Mouse (Mus musculus) liver, embryonic 11.5 days (tissue): ENCODE data around the gene Taf5. TPM values are rescaled to one million over a fixed set of nuclear protein-coding genes. Genes with fewer than 3 reads are reported as not detected.

ENCODE experiments used
- ATAC-seq: fragments of 200-750 bp; cut with Nextera tagmentation; replicated peaks from 2 replicates; pipeline ENCODE4 v1.8.0; 2017; ENCODE audit warnings: moderate number of reproducible peaks, mild to moderate bottlenecking, moderate TSS enrichment, moderate library complexity; ENCODE audit not compliant: low FRiP score
- DNase-seq: peaks from one replicate; pipeline ENCODE4 v3.0.0-alpha.2; 2017; ENCODE audit warnings: low spot score
- H3K27ac ChIP-seq: fragments of 300-500 bp; sonication (generic); 2 replicates; pipeline ENCODE4 v1.5.1; 2014; ENCODE audit warnings: mild to moderate bottlenecking, low read depth, low read length, control low read depth
- H3K27me3 ChIP-seq: fragments of 300-500 bp; sonication (generic); replicated peaks from 2 replicates; pipeline ENCODE4 v1.6.1; 2014; ENCODE audit warnings: low read length, mixed read lengths; ENCODE audit not compliant: control insufficient read depth, insufficient read depth
- H3K36me3 ChIP-seq: fragments of 300-500 bp; sonication (generic); 2 replicates; pipeline ENCODE4 v1.6.1; 2014; ENCODE audit warnings: mild to moderate bottlenecking, low read length, moderate library complexity, mixed read lengths; ENCODE audit not compliant: control insufficient read depth, insufficient read depth
- H3K4me1 ChIP-seq: fragments of 300-500 bp; sonication (generic); replicated peaks from 2 replicates; pipeline ENCODE4 v1.6.1; 2014; ENCODE audit warnings: low read length, mixed read lengths; ENCODE audit not compliant: control insufficient read depth, insufficient read depth
- H3K4me2 ChIP-seq: fragments of 300-500 bp; sonication (generic); 2 replicates; pipeline ENCODE4 v1.6.1; 2014; ENCODE audit warnings: mild to moderate bottlenecking, control low read depth, moderate library complexity
- H3K4me3 ChIP-seq: fragments of 300-500 bp; sonication (generic); 2 replicates; pipeline ENCODE4 v1.5.1; 2014; ENCODE audit warnings: low read depth, low read length, control low read depth
- H3K9ac ChIP-seq: fragments of 300-500 bp; sonication (generic); 2 replicates; pipeline ENCODE4 v1.6.1; 2014; ENCODE audit warnings: low read depth, low read length, control low read depth
- H3K9me3 ChIP-seq: fragments of 300-500 bp; sonication (generic); 2 replicates; pipeline ENCODE4 v1.6.1; 2016; ENCODE audit warnings: low read length, inconsistent platforms, mixed read lengths; ENCODE audit not compliant: control insufficient read depth
- WGBS: fragments of 180-500 bp; shearing (Covaris S2); extraction: QIAGEN DNeasy Blood & Tissue Kit; methylation state at CpG from one replicate; pipeline ENCODE4 v1.1.7; 2014; 5-methylcytosine and 5-hydroxymethylcytosine counted together
- polyA plus RNA-seq: library from polyadenylated mRNA; unstranded; fragments of >200 nt; fragmentation: Nextera tagmentation; extraction: Ambion mirVana; gene quantifications from 2 replicates; pipeline ENCODE4 v1.2.1, GENCODE M21; 2014

The Taf5 gene
- 9.0 TPM in 2 replicates for polyA plus RNA-seq

- Histone ChIP-seq H3K4me2 (peak within 1 kb of the TSS; percentile 96), H3K27me3 (no peaks in the 10 kb centered on the region), H3K4me3 (peak within 1 kb of the TSS; percentile 99), H3K9ac (peak within 1 kb of the TSS; percentile 98), H3K36me3 (peaks cover 6% of the 10 kb centered on the region), H3K4me1 (peaks cover 6% of the 10 kb centered on the region; the same call in 1 of the 2 replicates), H3K9me3 (no peaks in the 10 kb centered on the region), H3K27ac (peak within 1 kb of the TSS; percentile 85)
- 9% methylated on average over 49 of the region's 49 CpGs for WGBS
- peak; percentile 72 for ATAC-seq
- DNase-seq, result peak; percentile 94
Observed at GRCm38 (mm10) chr19:47067096-47067882, at the start of gene Taf5. Gene Taf5 (plus strand): TSS chr19:47067746.

- H3K9me3 ChIP-seq, result no peaks in the 10 kb centered on the region
Observed at GRCm38 (mm10) chr19:47017831-47018230, 49.7 kb upstream of the Taf5 start.

GRCm38 (mm10) chr19:47018330-47018729, 49.2 kb upstream of the Taf5 start:
- H3K4me3 ChIP-seq, result no peak overlapping the region
- H3K4me2 ChIP-seq, result no peak overlapping the region
- H3K27me3 ChIP-seq, result peaks cover 57% of the 10 kb centered on the region
- no peak overlapping the region for H3K9ac ChIP-seq
- DNase-seq, result no peak
- WGBS, result 53% methylated on average over 2 of the region's 2 CpGs
- no peaks in the 10 kb centered on the region for H3K9me3 ChIP-seq
- no peaks in the 10 kb centered on the region for H3K36me3 ChIP-seq
- no peaks in the 10 kb centered on the region for H3K4me1 ChIP-seq
- no peak for ATAC-seq
- no peak overlapping the region for H3K27ac ChIP-seq

More at GRCm38 (mm10) chr19:47017831-47018230, 49.7 kb upstream of the Taf5 start:
- no peak for DNase-seq
- Histone ChIP-seq H3K4me2 (no peak overlapping the region), H3K27me3 (peaks cover 62% of the 10 kb centered on the region), H3K9ac (no peak overlapping the region), H3K36me3 (no peaks in the 10 kb centered on the region), H3K27ac (no peak overlapping the region), H3K4me1 (no peaks in the 10 kb centered on the region), H3K4me3 (no peak overlapping the region)
- 13% methylated on average over 3 of the region's 3 CpGs for WGBS
- no peak for ATAC-seq

- no peaks in the 10 kb centered on the region for H3K4me1 ChIP-seq
- no peak overlapping the region for H3K4me2 ChIP-seq
- ATAC-seq (no peak), DNase-seq (no peak)
- no peaks in the 10 kb centered on the region for H3K36me3 ChIP-seq
- H3K9ac ChIP-seq, result no peak overlapping the region
- H3K27me3 ChIP-seq, result peaks cover 47% of the 10 kb centered on the region
- H3K9me3 ChIP-seq, result no peaks in the 10 kb centered on the region
- H3K27ac ChIP-seq, result no peak overlapping the region
- H3K4me3 ChIP-seq, result no peak overlapping the region
- WGBS, result 35% methylated on average over 6 of the region's 6 CpGs
Observed at GRCm38 (mm10) chr19:47019326-47019725, 48.2 kb upstream of the Taf5 start.

GRCm38 (mm10) chr19:47022709-47023108, 44.8 kb upstream of the Taf5 start:
- Histone ChIP-seq H3K27me3 (peaks cover 17% of the 10 kb centered on the region), H3K27ac (no peak overlapping the region), H3K36me3 (no peaks in the 10 kb centered on the region), H3K9me3 (no peaks in the 10 kb centered on the region), H3K4me3 (no peak overlapping the region), H3K9ac (no peak overlapping the region), H3K4me2 (no peak overlapping the region), H3K4me1 (no peaks in the 10 kb centered on the region)
- WGBS, result 63% methylated on average over 4 of the region's 4 CpGs
- ATAC-seq (no peak), DNase-seq (no peak)

- ATAC-seq, result no peak
- H3K27ac ChIP-seq, result no peak overlapping the region
Observed at GRCm38 (mm10) chr19:47023546-47023945, 44.0 kb upstream of the Taf5 start.

GRCm38 (mm10) chr19:47024954-47025353, 42.6 kb upstream of the Taf5 start:
- no peak overlapping the region for H3K4me2 ChIP-seq
- no peaks in the 10 kb centered on the region; the same call in 1 of the 2 replicates for H3K27me3 ChIP-seq
- H3K4me1 ChIP-seq, result no peaks in the 10 kb centered on the region
- H3K27ac ChIP-seq, result no peak overlapping the region
- no peak overlapping the region for H3K4me3 ChIP-seq
- H3K36me3 ChIP-seq, result no peaks in the 10 kb centered on the region
- no peak for ATAC-seq
- DNase-seq, result no peak
- H3K9ac ChIP-seq, result no peak overlapping the region
- WGBS, result 78% methylated on average over 10 of the region's 10 CpGs
- no peaks in the 10 kb centered on the region for H3K9me3 ChIP-seq

More at GRCm38 (mm10) chr19:47023546-47023945, 44.0 kb upstream of the Taf5 start:
- Histone ChIP-seq H3K9me3 (no peaks in the 10 kb centered on the region), H3K9ac (no peak overlapping the region), H3K36me3 (no peaks in the 10 kb centered on the region), H3K4me2 (no peak overlapping the region), H3K4me3 (no peak overlapping the region), H3K27me3 (peaks cover 9% of the 10 kb centered on the region), H3K4me1 (no peaks in the 10 kb centered on the region)
- 80% methylated on average over 13 of the region's 13 CpGs for WGBS
- no peak for DNase-seq

- Histone ChIP-seq H3K4me1 (no peaks in the 10 kb centered on the region), H3K36me3 (no peaks in the 10 kb centered on the region), H3K4me2 (no peak overlapping the region), H3K9me3 (no peaks in the 10 kb centered on the region), H3K27ac (no peak overlapping the region), H3K4me3 (no peak overlapping the region), H3K9ac (no peak overlapping the region), H3K27me3 (no peaks in the 10 kb centered on the region; the same call in 1 of the 2 replicates)
- WGBS, result 87% methylated on average over 4 of the region's 4 CpGs
- DNase-seq (no peak), ATAC-seq (no peak)
Observed at GRCm38 (mm10) chr19:47026513-47026912, 41.0 kb upstream of the Taf5 start.

GRCm38 (mm10) chr19:47029796-47030195, 37.8 kb upstream of the Taf5 start:
- DNase-seq (no peak), ATAC-seq (no peak)
- Histone ChIP-seq H3K4me3 (no peak overlapping the region), H3K27ac (no peak overlapping the region), H3K36me3 (0 out of 2 replicates have a peak, but pooled peaks cover 5% of the 10 kb centered on the region), H3K4me1 (no peaks in the 10 kb centered on the region), H3K27me3 (no peaks in the 10 kb centered on the region), H3K4me2 (no peak overlapping the region), H3K9ac (no peak overlapping the region), H3K9me3 (no peaks in the 10 kb centered on the region)
- WGBS, result 87% methylated on average over 9 of the region's 9 CpGs
